ENCODE assay signal across 10 mouse cellular contexts in the genomic region with DNA sequence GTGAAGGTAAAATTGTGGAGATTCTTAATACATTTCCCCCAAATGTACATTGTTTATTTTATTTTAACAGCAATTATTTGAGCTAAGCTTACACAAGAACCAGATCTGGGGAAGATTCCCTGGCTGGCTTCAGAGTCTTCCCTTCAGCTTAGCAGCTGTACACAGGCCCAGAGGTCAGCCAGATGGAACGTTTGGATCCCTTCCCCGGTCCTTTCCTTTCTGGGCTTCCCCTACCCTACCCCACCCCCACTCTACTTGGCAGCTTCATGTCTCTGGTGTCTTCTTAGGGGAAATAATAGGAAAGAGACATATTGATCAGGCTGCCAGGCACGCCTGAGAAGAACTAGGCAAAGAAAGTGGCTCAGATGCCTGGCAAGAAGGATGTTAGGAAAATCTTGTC.
DNase-seq lines count a peak whose midpoint lies in the region; ATAC-seq lines count a peak whose summit lies in the region.
"Had no signal": no experiment of that assay in that cellular context is flagged by ENCODE, and none has a peak within 500 bp of the region (broad histone marks: within the 10 kb centered on the region; RNA-seq: fewer than 3 reads in every experiment).

No protein-coding gene starts in this region.

- no peaks in the 10 kb centered on the region for H3K27me3 ChIP-seq in heart, embryonic 12.5 days (replicated peaks)
- H3K27me3 ChIP-seq: megakaryocyte, embryonic 14.5 days had no signal

- no peak overlapping the region for H3K27ac ChIP-seq in heart, embryonic 12.5 days (ENCODE audit: poor library complexity, severe bottlenecking)

- no peak overlapping the region for H3K9ac ChIP-seq in heart, embryonic 12.5 days

- ATAC-seq in heart, embryonic 12.5 days (ENCODE audit: insufficient number of reproducible peaks, low FRiP score), result no peak
- ATAC-seq in monocyte, adult 5-6 weeks (replicated peaks; ENCODE audit: insufficient number of reproducible peaks, low FRiP score, low TSS enrichment, poor library complexity, severe bottlenecking), result no peak

- 57% methylated on average over 3 of the region's 3 CpGs for WGBS in heart, embryonic 12.5 days

- no peak overlapping the region for H3K4me3 ChIP-seq in heart, embryonic 12.5 days
- H3K4me3 ChIP-seq: megakaryocyte, embryonic 14.5 days had no signal

- peaks cover 3% of the 10 kb centered on the region; the same call in 1 of the 2 replicates for H3K9me3 ChIP-seq in heart, embryonic 12.5 days (replicated peaks)

- H3K4me2 ChIP-seq in heart, embryonic 12.5 days, result no peak overlapping the region

- H3K36me3 ChIP-seq in heart, embryonic 12.5 days, result no peaks in the 10 kb centered on the region

- peak; percentile 82 for DNase-seq in heart, adult 18-20 months
- peak; percentile 38 for DNase-seq in 3T3-L1 (ENCODE audit: low read depth, low spot score)
- peak; percentile 72 for DNase-seq in gastrocnemius, adult 18-20 months (ENCODE audit: low spot score)
- peak; percentile 66 for DNase-seq in kidney, postnatal 14 days
- DNase-seq in frontal cortex, postnatal 14 days (ENCODE audit: low spot score in 2 of 2), result no peak
- no peak for DNase-seq in yolk sac, embryonic 10.5 days (ENCODE audit: low spot score)
- DNase-seq: retina, postnatal 1 day had no signal

- no peaks in the 10 kb centered on the region for H3K4me1 ChIP-seq in heart, embryonic 12.5 days (replicated peaks)
- H3K4me1 ChIP-seq: megakaryocyte, embryonic 14.5 days had no signal

Comparison
In these comparisons a context has a peak if more than half of its experiments do, and no peak if none do; other contexts are left out.
1. DNase-seq: peak in heart, adult 18-20 months (2 of 2), 3T3-L1 (single experiment), gastrocnemius, adult 18-20 months (single experiment) and kidney, postnatal 14 days (single experiment); none in frontal cortex, postnatal 14 days (0 of 2) and yolk sac, embryonic 10.5 days (single experiment).